Mouse (Mus musculus) erythroblast, embryonic 14.5 days (primary cell): ENCODE measurements around the gene E2f2.

Experiments used
- GATA1 ChIP-seq: IDR thresholded peaks from 2 replicates; pipeline ENCODE4 v1.6.1; 2012; ENCODE audit warnings: low read length, inconsistent platforms, mixed read lengths
- TAL1 ChIP-seq: IDR thresholded peaks from 3 replicates; pipeline ENCODE4 v1.6.1; 2012; ENCODE audit warnings: low read length, inconsistent platforms, mixed read lengths

GRCm38 (mm10) chr4:136178475-136178921 lies 6.3 kb downstream of the E2f2 start:
- TF ChIP-seq TAL1, result no peak
- TF ChIP-seq GATA1, result no peak
